Mouse (Mus musculus) B cell, adult 67 days (primary cell): ENCODE data around the gene Lime1. TPM values are rescaled to one million over a fixed set of nuclear protein-coding genes. Genes with fewer than 3 reads are reported as not detected.

Experiments used
- total RNA-seq, 2 experiments: library from RNA; stranded (reverse); gene quantifications; 4 replicates each; pipeline ENCODE4 v1.2.4; 2023

The Lime1 gene
- total RNA-seq, result 10 to 100 TPM; 62.3 to 74.9 TPM

GRCm38 (mm10) chr2:181379778-181380177, at the start of gene Lime1:
Lime1 (plus strand) TSS chr2:181380078.

GRCm38 (mm10) chr2:181364860-181365596, 14.8 kb upstream of the Lime1 start, which contains the start of the genes Zgpat and Arfrp1:
Zgpat (plus strand) TSS chr2:181364928.
Arfrp1 (minus strand) TSS chr2:181365404.

Other genes with a start within 250 kb of the Lime1 start
- not detected for gene Kcnq2, start 244.8 kb upstream of the Lime1 start, total RNA-seq
- not detected for gene Eef1a2, start 223.1 kb upstream of the Lime1 start, total RNA-seq
- 100 to 1,000 TPM; 177 to 221 TPM for gene Ppdpf, start 192.8 kb upstream of the Lime1 start, total RNA-seq
- under 1 TPM; 0.44 to 0.52 TPM for gene Ptk6, start 177.3 kb upstream of the Lime1 start, total RNA-seq
- gene Srms, start 166.9 kb upstream of the Lime1 start, total RNA-seq, result 1 to 10 TPM; 3.5 to 5.3 TPM
- under 1 TPM; 0.65 to 0.78 TPM for gene Fndc11, start 160.1 kb upstream of the Lime1 start, total RNA-seq
- 100 to 1,000 TPM; 341 to 430 TPM for gene Helz2, start 138.1 kb upstream of the Lime1 start, total RNA-seq
- gene Gmeb2, start 92.0 kb upstream of the Lime1 start, total RNA-seq, result 10 to 100 TPM; 52.0 to 60.7 TPM
- gene Stmn3, start 65.6 kb upstream of the Lime1 start, total RNA-seq, result not detected
- gene Rtel1, start 60.3 kb upstream of the Lime1 start, total RNA-seq, result 100 to 1,000 TPM; 109 to 136 TPM
- gene Zgpat, start 15.2 kb upstream of the Lime1 start, total RNA-seq, result 10 to 100 TPM; 83.0 to 85.7 TPM
- gene Arfrp1, start 14.7 kb upstream of the Lime1 start, total RNA-seq, result 100 to 1,000 TPM in 1 of 2 experiments, 10 to 100 TPM in 1; 92.9 to 100 TPM
- 1 to 10 TPM in 1 of 2 experiments, under 1 TPM in 1; 0.83 to 2.2 TPM for gene Zbtb46, start 79.3 kb downstream of the Lime1 start, total RNA-seq
- gene Abhd16b, start 113.1 kb downstream of the Lime1 start, total RNA-seq, result not detected
- 10 to 100 TPM; 83.2 to 83.7 TPM for gene Tpd52l2, start 117.1 kb downstream of the Lime1 start, total RNA-seq
- gene Dnajc5, start 140.4 kb downstream of the Lime1 start, total RNA-seq, result 100 to 1,000 TPM; 134 to 138 TPM
- 100 to 1,000 TPM; 186 to 229 TPM for gene Uckl1, start 204.8 kb downstream of the Lime1 start, total RNA-seq
- gene Prpf6, start 211.8 kb downstream of the Lime1 start, total RNA-seq, result 10 to 100 TPM; 61.5 to 62.6 TPM
- gene Zfp512b, start 212.7 kb downstream of the Lime1 start, total RNA-seq, result 10 to 100 TPM; 31.8 to 51.8 TPM
- 10 to 100 TPM; 17.4 to 21.5 TPM for gene Samd10, start 219.1 kb downstream of the Lime1 start, total RNA-seq